Mouse (Mus musculus) cerebellum, postnatal 14 days (tissue): ENCODE measurements around the gene Scgb2b24.

Experiments
- DNase-seq, 2 experiments: peaks; one replicate each; pipeline ENCODE4 v3.0.0; 2021; ENCODE audit warnings: mixed read lengths in 2 of 2

The Scgb2b24 gene

GRCm38 (mm10) chr7:33739212-33739611 is at the start of gene Scgb2b24:
TSS of gene Scgb2b24 (minus strand) at chr7:33739312.
- no peak for DNase-seq

GRCm38 (mm10) chr7:33743499-33743898 is 4.4 kb upstream of the Scgb2b24 start, which contains the start of gene Scgb1b24:
TSS of gene Scgb1b24 (plus strand) at chr7:33743799.
- DNase-seq = no peak

GRCm38 (mm10) chr7:33689864-33690263 is 49.2 kb downstream of the Scgb2b24 start:
- no peak for DNase-seq
